Mouse (Mus musculus) G1E (cell line): ENCODE data around the gene Mfge8. TPM values are rescaled to one million over a fixed set of nuclear protein-coding genes. Genes with fewer than 3 reads are reported as not detected.

Experiments used
- ATAC-seq: 2 replicates; pipeline ENCODE4 v1.8.0; 2016; ENCODE audit warnings: mild to moderate bottlenecking; ENCODE audit not compliant: insufficient number of reproducible peaks, poor library complexity, low FRiP score, severe bottlenecking; ENCODE audit errors: extremely low read depth
- DNase-seq: peaks from one replicate; pipeline ENCODE4 v3.0.0; 2012; ENCODE audit warnings: low spot score
- H3K27me3 ChIP-seq: 2 replicates; pipeline ENCODE4 v1.6.1; 2012; ENCODE audit warnings: mild to moderate bottlenecking, low read length, inconsistent platforms; ENCODE audit not compliant: insufficient read depth
- H3K36me3 ChIP-seq: replicated peaks from 2 replicates; pipeline ENCODE3; 2012; ENCODE audit warnings: mild to moderate bottlenecking, inconsistent platforms
- H3K4me1 ChIP-seq: 2 replicates; pipeline ENCODE4 v1.6.1; 2012; ENCODE audit warnings: low read depth, low read length, inconsistent platforms, mixed read lengths; ENCODE audit not compliant: insufficient read depth
- H3K4me3 ChIP-seq: 2 replicates; pipeline ENCODE4 v1.5.1; 2012; ENCODE audit warnings: low read depth, mild to moderate bottlenecking, inconsistent platforms, low read length, moderate library complexity, mixed read lengths
- H3K9me3 ChIP-seq: replicated peaks from 2 replicates; pipeline ENCODE4 v1.6.1; 2012; ENCODE audit warnings: inconsistent platforms
- CTCF ChIP-seq: IDR thresholded peaks from 2 replicates; pipeline ENCODE4 v1.5.1; 2012; ENCODE audit warnings: low read depth, low read length, inconsistent platforms, mixed read lengths
- GATA1 ChIP-seq: IDR thresholded peaks from 2 replicates; pipeline ENCODE4 v1.6.1; 2012; ENCODE audit warnings: borderline replicate concordance, low read length, inconsistent platforms, mixed read lengths
- GATA2 ChIP-seq: IDR thresholded peaks from 2 replicates; pipeline ENCODE4 v1.6.1; 2012; ENCODE audit warnings: low read depth, low read length, inconsistent platforms, borderline replicate concordance
- POLR2AphosphoS5 ChIP-seq: IDR thresholded peaks from 2 replicates; pipeline ENCODE4 v1.6.1; 2012; ENCODE audit warnings: low read depth, low read length, inconsistent platforms; ENCODE audit not compliant: insufficient replicate concordance
- TAL1 ChIP-seq: conservative IDR thresholded peaks from 2 replicates; pipeline ENCODE4 v1.6.1; 2012; ENCODE audit warnings: low read depth, low read length, inconsistent platforms, mixed read lengths
- polyA plus RNA-seq: library from polyadenylated mRNA; stranded (reverse); fragments of >175 nt; gene quantifications from 2 replicates; pipeline ENCODE4 v1.2.3, GENCODE M21; 2012
- total RNA-seq, 2 experiments: library from RNA; stranded (forward) in 1 of 2; stranded (reverse) in 1 of 2; fragments of 200-1000 nt in 1 of 2; fragments of >200 nt in 1 of 2; fragmentation: Nextera tagmentation in 1 of 2; gene quantifications; 2 replicates each; pipeline ENCODE4 v1.2.3; 2014 to 2017

Gene Mfge8
- total RNA-seq (2014; fragmentation: Nextera tagmentation) (1.5 TPM in 1 of 2 replicates, not detected in the other), total RNA-seq (2017) (14.5 and 15.5 TPM in 2 replicates), polyA plus RNA-seq (1.6 and 1.9 TPM in 2 replicates)

- peak; percentile 92 for ATAC-seq
- Histone ChIP-seq H3K9me3 (no peaks in the 10 kb centered on the region), H3K27me3 (peaks cover 28% of the 10 kb centered on the region), H3K36me3 (no peaks in the 10 kb centered on the region), H3K4me1 (peaks cover 17% of the 10 kb centered on the region), H3K4me3 (peak within 1 kb of the TSS; percentile 73)
- TF ChIP-seq GATA1 (no peak), GATA2 (no peak), CTCF (no peak), POLR2AphosphoS5 (no peak), TAL1 (no peak)
- peak; percentile 84 for DNase-seq
Measured at GRCm38 (mm10) chr7:79148711-79149266, at the start of gene Mfge8. Gene Mfge8, minus strand, starts transcription at chr7:79149060.

GRCm38 (mm10) chr7:79194560-79195413 is 45.9 kb upstream of the Mfge8 start:
- Histone ChIP-seq H3K4me3 (no peak overlapping the region), H3K27me3 (peaks cover 9% of the 10 kb centered on the region; the same call in 1 of the 2 replicates), H3K9me3 (no peaks in the 10 kb centered on the region), H3K36me3 (no peaks in the 10 kb centered on the region), H3K4me1 (peaks cover 3% of the 10 kb centered on the region)
- DNase-seq: no peak
- TF ChIP-seq TAL1 (no peak), POLR2AphosphoS5 (no peak), CTCF (no peak), GATA2 (no peak), GATA1 (no peak)
- ATAC-seq: no peak

- peaks cover 9% of the 10 kb centered on the region; the same call in 1 of the 2 replicates for H3K27me3 ChIP-seq
- DNase-seq: no peak
- no peak for ATAC-seq
- H3K36me3 ChIP-seq: no peaks in the 10 kb centered on the region
- no peaks in the 10 kb centered on the region for H3K9me3 ChIP-seq
- no peak overlapping the region for H3K4me3 ChIP-seq
- TF ChIP-seq GATA2 (no peak), TAL1 (no peak), CTCF (no peak), POLR2AphosphoS5 (no peak), GATA1 (no peak)
- peaks cover 3% of the 10 kb centered on the region for H3K4me1 ChIP-seq
Measured at GRCm38 (mm10) chr7:79193936-79194335, 45.1 kb upstream of the Mfge8 start.

- peaks cover 12% of the 10 kb centered on the region for H3K27me3 ChIP-seq
- H3K4me3 ChIP-seq: no peak overlapping the region
Measured at GRCm38 (mm10) chr7:79191501-79191900, 42.6 kb upstream of the Mfge8 start.

GRCm38 (mm10) chr7:79190592-79190991 is 41.7 kb upstream of the Mfge8 start:
- DNase-seq (no peak), ATAC-seq (no peak)
- TF ChIP-seq GATA2 (no peak), CTCF (no peak), POLR2AphosphoS5 (no peak), GATA1 (no peak), TAL1 (no peak)
- no peaks in the 10 kb centered on the region for H3K4me1 ChIP-seq
- peaks cover 12% of the 10 kb centered on the region for H3K27me3 ChIP-seq
- H3K9me3 ChIP-seq: no peaks in the 10 kb centered on the region
- H3K4me3 ChIP-seq: no peak overlapping the region
- H3K36me3 ChIP-seq: no peaks in the 10 kb centered on the region

More at GRCm38 (mm10) chr7:79191501-79191900, 42.6 kb upstream of the Mfge8 start:
- ATAC-seq (no peak), DNase-seq (no peak)
- Histone ChIP-seq H3K9me3 (no peaks in the 10 kb centered on the region), H3K36me3 (no peaks in the 10 kb centered on the region), H3K4me1 (no peaks in the 10 kb centered on the region)
- TF ChIP-seq TAL1: no peak
- TF ChIP-seq GATA1: no peak
- no peak for TF ChIP-seq POLR2AphosphoS5
- TF ChIP-seq CTCF: no peak
- no peak for TF ChIP-seq GATA2

GRCm38 (mm10) chr7:79189211-79189610 is 40.4 kb upstream of the Mfge8 start:
- no peaks in the 10 kb centered on the region for H3K9me3 ChIP-seq
- ATAC-seq (no peak), DNase-seq (no peak)
- no peaks in the 10 kb centered on the region for H3K4me1 ChIP-seq
- H3K4me3 ChIP-seq: no peak overlapping the region
- TF ChIP-seq GATA2 (no peak), GATA1 (no peak), TAL1 (no peak), POLR2AphosphoS5 (no peak), CTCF (no peak)
- H3K36me3 ChIP-seq: no peaks in the 10 kb centered on the region
- H3K27me3 ChIP-seq: peaks cover 6% of the 10 kb centered on the region; the same call in 1 of the 2 replicates
